Mouse (Mus musculus): ENCODE results near the gene March2.
A peak's percentile ranks its signal among the peaks of the same experiment; 100 is the strongest.

The March2 gene

GRCm38 (mm10) chr17:33718944-33719725, 665 bp upstream of the March2 start:
- no peak for DNase-seq (ENCODE audit: low read depth, low spot score)

DNA sequence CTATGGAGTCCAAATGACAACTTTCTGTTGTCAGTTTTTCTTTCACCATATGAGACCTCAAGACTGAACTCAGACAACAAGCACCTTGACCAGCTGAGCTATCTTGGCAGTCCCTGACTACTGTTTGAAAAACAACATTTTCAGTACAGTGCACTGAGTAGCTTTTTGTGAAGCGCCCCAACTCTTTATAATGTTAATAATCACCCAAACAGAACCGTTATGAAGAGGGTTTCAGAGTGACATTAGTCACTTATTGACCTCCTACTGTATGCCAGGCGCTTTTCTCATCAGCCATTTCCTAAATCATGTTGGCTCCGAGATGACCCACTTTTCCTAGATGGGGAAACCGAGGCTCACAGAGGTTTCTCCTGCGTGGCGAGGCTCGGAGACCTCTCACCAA, 488 bp downstream of the March2 start:
- DNase-seq (ENCODE audit: low read depth, low spot score) = no peak

DNA sequence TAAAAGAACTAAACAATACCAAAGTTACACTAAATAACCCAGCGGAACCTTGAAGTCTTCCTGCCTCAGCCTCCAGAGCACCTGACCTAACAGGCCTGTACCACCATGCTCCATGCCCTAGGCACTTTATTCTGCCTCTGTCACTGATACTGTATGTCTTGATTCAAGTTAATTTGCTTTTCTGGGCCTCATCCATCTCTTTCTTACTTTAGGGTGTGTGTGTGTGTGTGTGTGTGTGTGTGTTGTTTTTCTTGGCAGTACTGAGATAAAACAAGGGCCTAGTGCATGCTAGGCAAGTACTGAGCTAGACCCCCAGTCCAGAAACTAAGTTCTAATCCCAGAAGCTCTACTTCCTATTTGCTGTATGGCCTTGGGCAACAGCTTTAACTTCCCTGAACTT, 1.2 kb downstream of the March2 start:
- DNase-seq (ENCODE audit: low read depth, low spot score) = no peak

- no peak for DNase-seq (ENCODE audit: low read depth, low spot score)
Measured at GRCm38 (mm10) chr17:33714779-33715178, 3.7 kb downstream of the March2 start.

GRCm38 (mm10) chr17:33713271-33713670, 5.2 kb downstream of the March2 start:
- peak; percentile 19 for DNase-seq (ENCODE audit: low read depth, low spot score)

DNA sequence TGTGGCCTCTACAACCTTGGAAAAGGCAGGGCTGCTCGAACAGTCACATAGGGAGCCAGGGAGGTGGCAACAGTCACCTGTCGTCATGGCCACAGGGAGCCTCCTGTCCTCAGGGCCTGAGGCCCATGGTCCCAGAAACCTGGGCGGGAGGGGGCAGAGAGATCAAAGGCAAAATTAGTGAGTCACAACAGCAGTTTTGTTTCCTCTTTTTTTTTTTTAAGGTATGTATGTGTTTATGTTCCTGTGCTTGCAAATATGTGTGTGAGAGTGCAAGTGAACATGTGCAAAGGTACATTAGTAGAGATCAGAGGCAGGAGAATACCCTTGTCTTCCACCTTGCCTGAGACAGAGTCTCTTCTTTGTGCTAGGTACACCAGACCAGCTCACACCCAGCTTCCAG, 8.6 kb downstream of the March2 start:
- no peak for DNase-seq (ENCODE audit: low read depth, low spot score)

- no peak for DNase-seq (ENCODE audit: low read depth, low spot score)
Measured at GRCm38 (mm10) chr17:33703091-33703490, 15.4 kb downstream of the March2 start.

DNA sequence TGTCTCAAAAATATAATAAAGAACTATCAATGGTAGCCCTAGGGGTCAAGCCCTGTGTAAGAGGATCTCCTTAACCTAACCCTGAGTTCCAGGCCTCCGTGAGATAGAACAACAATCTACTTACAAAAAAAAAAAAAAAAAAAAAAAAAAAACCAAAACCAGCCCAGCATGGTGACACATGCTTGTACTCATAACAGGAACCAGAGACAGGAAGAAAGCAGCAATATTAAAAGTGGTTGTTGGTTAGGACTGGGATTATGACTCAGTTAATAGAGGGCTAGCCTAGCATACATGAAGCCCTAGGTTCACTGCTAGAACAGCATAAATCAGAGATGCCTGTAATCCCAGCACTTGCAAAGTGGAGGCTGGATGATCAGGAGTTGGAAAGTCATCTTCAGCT, 16.3 kb downstream of the March2 start:
- no peak for DNase-seq (ENCODE audit: low read depth, low spot score)

- DNase-seq (ENCODE audit: low read depth, low spot score) = no peak
Measured at GRCm38 (mm10) chr17:33695471-33695870, 23.0 kb downstream of the March2 start.

DNA sequence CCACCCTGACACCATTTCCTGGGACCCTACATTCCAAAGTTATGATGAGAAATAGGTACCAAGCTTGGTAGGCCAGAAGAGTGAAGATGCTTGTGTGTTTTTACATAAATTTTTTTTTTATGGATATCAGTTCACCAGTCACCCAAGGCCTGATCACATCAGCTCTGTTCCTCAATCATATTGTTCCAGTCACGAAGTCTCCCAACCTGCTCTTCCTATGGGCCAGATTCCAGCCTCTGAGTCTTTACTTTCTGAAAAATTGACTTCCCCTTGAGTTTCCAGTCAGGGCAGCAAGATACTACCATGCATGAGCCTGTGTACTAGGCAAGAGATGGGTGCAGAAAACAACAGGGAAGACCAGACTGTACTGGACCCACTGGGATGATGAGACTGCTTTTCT, 31.7 kb downstream of the March2 start, which contains the start of gene Hnrnpm:
Gene Hnrnpm, minus strand, starts transcription at position 101 of the 400 bp plus-strand sequence.
- no peak for DNase-seq (ENCODE audit: low read depth, low spot score)

- peak; percentile 97 for DNase-seq (ENCODE audit: low read depth, low spot score)
Measured at GRCm38 (mm10) chr17:33685249-33685653, 33.2 kb downstream of the March2 start.

- peak; percentile 16 for DNase-seq (ENCODE audit: low read depth, low spot score)
Measured at GRCm38 (mm10) chr17:33684671-33685231, 33.7 kb downstream of the March2 start.

DNA sequence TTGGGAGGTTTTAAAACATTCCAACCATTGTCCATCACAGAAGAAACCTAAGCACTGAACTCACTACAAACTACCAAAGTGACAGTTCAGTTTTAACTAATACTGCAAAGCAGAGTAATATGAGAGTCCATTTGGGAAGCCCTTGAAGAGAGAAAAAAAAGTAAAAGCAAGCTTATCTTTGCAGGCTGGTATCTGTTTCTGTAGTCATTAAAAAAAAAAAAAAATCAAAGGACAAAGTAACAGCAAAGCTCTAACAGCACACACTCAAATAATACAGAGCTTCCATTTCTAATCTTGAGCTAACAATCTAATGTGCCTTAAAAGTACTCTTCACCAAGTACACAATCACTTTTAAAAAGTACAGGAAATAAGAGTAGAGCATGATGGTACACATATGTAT, 36.7 kb downstream of the March2 start:
- DNase-seq (ENCODE audit: low read depth, low spot score) = no peak

GRCm38 (mm10) chr17:33678771-33679170, 39.7 kb downstream of the March2 start:
- DNase-seq (ENCODE audit: low read depth, low spot score) = no peak

DNA sequence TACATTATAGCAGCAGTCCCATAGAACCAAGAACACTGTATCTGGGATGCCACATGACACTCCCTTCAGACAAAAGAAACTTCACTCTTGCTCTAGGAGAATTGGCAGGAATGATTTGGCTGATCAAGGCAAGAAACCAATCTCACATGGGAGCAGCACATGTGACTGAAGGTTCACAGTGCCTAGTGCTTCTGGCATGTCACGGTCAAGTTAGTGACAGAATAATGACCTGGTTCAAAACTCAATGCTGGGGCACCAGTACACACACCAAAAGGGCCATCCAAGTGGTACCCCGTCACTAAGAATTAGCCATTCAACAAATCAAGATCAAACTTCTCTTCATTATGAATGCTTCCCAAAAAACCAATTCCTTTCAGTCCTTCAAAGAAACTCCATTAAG, 42.4 kb downstream of the March2 start:
- no peak for DNase-seq (ENCODE audit: low read depth, low spot score)

DNA sequence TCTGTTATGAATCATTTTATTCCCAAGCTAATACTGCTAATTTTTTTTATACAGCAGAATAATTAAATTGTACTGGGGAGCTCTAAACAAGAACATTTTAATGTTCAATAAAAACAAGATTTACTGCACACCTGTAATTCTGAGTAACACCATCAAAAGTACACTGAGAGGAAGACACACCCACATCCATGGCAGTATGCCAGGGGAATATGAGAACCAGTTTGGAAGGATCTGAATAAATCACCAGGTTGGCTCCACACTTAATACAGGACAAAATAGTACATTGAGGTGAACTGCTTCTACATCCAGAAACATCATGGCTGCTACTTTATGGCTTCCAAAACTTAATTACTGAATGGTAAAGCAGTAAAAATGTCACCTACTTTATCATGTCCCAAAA, 43.0 kb downstream of the March2 start:
- DNase-seq (ENCODE audit: low read depth, low spot score) = peak; percentile 38

GRCm38 (mm10) chr17:33673837-33674236, 44.6 kb downstream of the March2 start:
- no peak for DNase-seq (ENCODE audit: low read depth, low spot score)

DNA sequence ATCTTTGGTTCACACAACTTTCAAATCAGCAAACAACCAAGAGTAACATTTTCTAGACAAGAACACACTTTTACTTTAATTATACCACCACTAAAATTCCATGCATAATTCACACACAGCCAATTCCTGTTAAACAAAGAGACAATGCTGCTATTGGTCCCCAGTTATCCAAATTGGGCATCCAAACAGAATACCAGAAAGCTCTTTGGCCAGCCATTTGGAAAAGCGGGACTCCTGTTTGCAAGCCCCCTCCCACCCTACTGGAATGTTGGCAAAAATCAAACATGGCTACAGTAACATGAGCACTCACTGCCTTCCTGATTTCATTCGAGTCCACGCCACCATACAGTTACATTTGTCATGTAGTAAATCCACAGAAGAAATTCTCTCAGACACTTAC, 48.8 kb downstream of the March2 start:
- no peak for DNase-seq (ENCODE audit: low read depth, low spot score)

DNA sequence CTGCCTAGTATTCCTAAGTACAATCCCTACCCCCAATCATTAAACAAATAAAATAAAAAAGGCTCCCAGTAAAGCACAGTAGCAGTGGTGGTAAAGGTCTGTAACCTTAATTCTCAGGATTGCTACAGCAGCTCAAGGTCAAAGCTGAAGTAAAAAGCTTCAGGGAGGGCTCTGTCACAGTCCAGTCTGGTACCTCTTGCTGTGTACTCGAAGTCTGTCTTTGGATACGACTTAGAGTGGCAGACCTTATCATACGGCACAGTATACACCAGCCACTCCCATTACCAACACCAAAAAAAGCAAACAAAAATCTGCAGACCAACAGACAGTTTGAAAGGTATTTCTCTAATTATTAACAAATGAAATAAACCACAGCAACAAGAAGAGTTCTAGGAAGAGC, 51.7 kb downstream of the March2 start:
- DNase-seq (ENCODE audit: low read depth, low spot score) = no peak

DNA sequence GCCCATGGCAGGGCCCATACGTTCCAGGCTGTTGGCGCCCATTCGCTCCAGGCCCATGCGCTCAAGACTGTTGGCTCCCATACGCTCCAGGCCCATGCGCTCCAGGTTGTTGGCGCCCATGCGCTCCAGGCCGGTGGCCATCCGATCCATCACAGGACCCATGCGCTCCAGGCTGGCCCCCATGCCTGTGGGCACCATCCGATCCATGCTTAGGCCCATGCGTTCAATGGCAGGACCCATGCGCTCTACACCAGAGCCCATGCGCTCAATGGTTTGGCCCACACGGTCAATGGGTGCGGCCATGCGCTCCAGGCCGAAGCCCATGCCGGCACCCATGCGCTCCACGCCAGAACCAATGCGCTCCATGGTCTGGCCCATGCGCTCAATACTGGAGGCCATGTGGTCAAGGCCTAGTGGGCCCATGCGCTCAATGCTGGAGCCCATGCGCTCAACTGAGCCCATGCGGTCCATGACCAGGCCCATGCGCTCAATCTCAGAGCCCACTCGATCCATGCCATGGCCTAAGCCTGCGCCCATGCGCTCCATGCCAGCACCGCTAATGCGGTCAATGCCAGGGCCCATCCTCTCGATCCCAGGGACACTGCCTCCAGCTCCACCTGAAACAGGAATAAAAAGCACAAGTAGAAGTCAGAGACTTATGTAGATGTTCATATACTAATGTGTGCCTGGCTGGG, 68.5 kb downstream of the March2 start:
- no peak for DNase-seq (ENCODE audit: low read depth, low spot score)

DNA sequence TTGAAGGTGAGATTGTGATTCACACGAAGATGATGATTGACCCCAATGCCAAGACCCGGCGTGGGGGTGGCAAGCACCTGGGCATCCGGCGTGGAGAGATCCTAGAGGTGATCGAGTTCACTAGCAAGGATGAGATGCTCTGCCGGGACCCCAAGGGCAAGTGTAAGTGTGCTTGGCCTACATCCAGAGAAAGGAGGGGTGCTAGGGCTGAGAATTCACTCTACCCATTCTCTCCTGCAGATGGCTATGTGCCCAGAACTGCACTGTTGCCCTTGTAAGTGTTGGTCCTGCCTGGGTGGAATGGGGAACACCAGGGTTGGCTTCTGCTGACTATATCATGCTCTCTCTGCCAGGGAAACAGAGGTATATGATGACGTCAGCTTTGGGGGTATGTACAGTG, 73.4 kb downstream of the March2 start:
- no peak for DNase-seq (ENCODE audit: low read depth, low spot score)

DNA sequence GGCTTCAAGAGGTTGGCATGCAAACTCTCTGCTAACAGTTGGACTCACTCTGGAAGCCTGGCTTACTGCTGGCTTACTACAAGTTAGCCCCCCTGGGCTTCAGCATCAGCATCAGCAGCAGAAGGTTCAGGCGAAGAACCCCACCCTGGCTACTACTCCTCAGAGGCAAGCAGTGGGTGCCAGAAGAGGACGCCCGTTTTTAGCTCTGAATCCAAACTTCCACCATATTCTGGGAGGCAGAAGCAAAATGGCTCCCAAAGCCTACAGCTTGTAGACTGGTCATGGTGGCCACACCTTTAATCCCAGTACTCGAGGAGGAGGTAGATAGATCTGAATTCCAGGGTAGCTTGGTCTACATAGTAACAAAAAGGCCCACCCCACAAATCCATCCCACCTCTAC, 74.4 kb downstream of the March2 start:
- no peak for DNase-seq (ENCODE audit: low read depth, low spot score)

DNA sequence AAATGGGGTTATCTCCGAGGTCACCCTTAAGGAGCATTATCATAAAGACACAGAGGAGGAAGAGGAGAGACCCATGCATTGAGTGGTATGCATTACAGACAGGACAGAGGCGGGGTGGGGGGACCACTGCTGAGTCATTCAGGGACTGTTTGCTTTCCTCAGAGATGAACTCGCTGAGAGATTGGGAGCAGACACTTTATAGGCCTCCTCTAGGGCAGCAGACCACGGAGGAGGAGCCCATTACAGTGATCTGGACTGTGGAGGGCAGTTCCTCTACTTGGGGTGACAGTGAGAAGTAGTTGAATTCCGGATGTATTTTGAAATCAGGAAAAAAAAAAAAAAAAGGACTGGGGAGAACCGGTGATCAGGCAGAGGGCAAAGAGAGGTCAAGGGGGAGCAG, 78.7 kb downstream of the March2 start:
- no peak for DNase-seq (ENCODE audit: low read depth, low spot score)

Measured in skeletal muscle tissue, adult 2 months (tissue).